Mouse (Mus musculus): ENCODE results near the gene Whrn. TPM values are rescaled to one million over a fixed set of nuclear protein-coding genes. Genes with fewer than 3 reads are reported as not detected.

The Whrn gene
- polyA plus RNA-seq (2012; rRNA removed; ENCODE audit: low replicate concordance) = 5.8 and 15.2 TPM in 2 replicates

DNA sequence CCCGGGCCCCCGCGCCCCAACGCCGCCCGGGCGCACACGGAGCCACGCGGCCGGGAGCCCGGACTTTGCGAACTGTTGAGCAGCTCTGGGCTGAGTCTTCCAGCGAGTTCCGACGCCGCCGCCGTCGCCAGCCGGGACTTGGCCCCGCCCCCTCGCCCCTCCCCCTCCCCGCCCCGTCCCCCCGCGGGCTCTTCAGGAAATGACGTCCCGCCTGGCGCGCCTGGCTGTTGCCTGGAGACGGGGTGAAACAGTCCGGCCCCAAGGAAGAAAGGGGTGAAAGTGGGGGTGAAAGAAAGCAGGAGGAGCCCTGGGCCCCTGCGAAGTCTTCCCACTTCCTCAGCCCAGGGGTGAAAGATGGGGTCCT is at the start of gene Whrn:
Gene Whrn (minus strand): TSS at position 77 of the 364 bp plus-strand sequence.

DNA sequence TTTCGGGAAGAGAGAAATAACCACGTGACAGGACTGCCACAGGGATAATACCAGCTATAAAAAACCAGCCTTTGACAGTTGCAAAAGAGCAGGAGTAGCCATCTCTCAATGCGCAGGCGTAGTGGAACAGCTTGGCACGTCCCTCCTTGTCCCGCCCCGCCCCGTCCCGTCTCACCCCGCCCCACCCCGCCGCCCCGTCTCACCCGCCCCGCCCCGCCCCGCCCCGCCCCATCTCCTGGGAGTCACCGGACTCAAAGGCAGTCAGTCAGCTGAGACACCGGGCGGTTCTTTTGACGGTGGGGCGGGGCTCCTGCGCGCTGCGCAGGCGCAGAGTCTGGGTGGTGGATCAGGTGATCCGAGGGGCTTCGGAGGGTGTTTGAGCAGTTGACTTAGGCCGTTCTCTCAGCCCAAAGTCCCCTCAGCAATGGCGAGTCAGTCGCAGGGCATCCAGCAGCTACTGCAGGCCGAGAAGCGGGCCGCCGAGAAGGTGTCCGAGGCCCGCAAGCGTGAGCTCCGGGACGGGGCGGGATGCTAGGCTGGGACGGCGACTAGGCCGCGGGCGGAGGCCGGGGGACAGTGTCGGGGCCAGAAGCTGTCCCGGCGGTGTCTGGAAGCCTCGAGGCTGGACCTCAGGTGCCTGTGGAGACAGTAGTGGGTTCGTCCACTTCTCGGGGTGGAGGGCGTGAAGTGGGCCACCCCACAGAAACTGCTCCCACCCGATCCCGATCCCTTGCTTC is 48.9 kb upstream of the Whrn start, which contains the start of gene Atp6v1g1:
Gene Atp6v1g1 (plus strand): TSS at position 279 of the 737 bp plus-strand sequence.

DNA sequence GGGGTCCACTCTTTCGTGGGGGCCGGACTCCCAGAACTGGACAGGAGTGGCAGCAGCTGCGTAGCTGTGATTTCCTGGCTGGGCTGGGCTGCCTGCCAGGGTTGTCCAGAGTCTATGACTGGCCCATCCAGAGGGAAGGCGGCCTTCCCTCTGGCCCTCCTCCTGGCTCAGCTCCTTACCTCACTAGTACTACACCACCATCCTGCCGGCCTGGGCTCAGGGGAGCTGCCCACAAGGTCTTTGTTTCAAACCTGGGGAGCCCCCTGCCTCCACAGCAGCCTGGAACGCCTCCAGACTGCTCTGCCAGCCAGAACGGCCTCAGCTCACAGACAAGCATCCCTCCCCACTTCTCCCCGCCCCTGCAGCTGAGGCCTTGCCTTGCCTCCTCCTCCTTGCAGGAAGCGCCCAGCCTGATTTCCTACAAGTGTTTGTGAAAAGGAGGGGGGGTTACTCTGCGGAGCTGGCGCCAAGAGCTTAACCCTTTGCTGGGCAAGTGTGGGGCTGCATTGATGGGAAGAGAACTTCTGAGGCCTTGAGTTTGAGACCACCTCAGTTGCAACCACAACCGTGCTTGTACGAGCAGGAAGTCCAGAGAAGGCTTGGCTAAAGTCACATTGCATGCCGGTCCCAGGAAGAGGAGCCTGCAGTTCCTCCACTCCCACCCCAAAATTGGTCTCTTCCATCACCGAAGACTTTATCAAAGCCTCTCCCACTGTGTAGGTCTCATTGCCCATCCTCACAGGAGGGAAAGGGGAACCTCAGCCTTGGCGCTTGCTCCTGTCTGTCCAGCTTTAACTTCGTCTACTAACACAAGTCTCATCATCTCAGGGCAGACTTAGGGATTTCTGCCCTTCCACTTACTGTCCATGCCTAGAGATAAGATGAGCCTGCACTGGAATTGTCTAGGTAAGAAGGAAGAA is 92.5 kb downstream of the Whrn start, which contains the start of gene Akna:
Gene Akna (minus strand): TSS at position 315 of the 920 bp plus-strand sequence.

Other genes with a start within 250 kb of the Whrn start
- gene Orm1, start 151.4 kb downstream of the Whrn start, polyA plus RNA-seq (2012; rRNA removed; ENCODE audit: low replicate concordance) = 70.7 and 145 TPM in 2 replicates
- 0.50 and 2.1 TPM in 2 replicates for gene Orm3, start 139.8 kb downstream of the Whrn start, polyA plus RNA-seq (2012; rRNA removed; ENCODE audit: low replicate concordance)
- gene Orm2, start 133.5 kb downstream of the Whrn start, polyA plus RNA-seq (2012; rRNA removed; ENCODE audit: low replicate concordance) = 1.8 and 3.4 TPM in 2 replicates
- gene Akna, start 92.6 kb downstream of the Whrn start, polyA plus RNA-seq (2012; rRNA removed; ENCODE audit: low replicate concordance) = 22.6 and 62.0 TPM in 2 replicates
- gene Atp6v1g1, start 48.8 kb upstream of the Whrn start, polyA plus RNA-seq (2012; rRNA removed; ENCODE audit: low replicate concordance) = 26.9 and 32.4 TPM in 2 replicates
- gene Tmem268, start 62.8 kb upstream of the Whrn start, polyA plus RNA-seq (2012; rRNA removed; ENCODE audit: low replicate concordance) = 13.6 and 17.9 TPM in 2 replicates
- not detected in 2 replicates for gene Gm11213, start 109.3 kb upstream of the Whrn start, polyA plus RNA-seq (2012; rRNA removed; ENCODE audit: low replicate concordance)
- not detected in 2 replicates for gene Tex48, start 126.4 kb upstream of the Whrn start, polyA plus RNA-seq (2012; rRNA removed; ENCODE audit: low replicate concordance)
- not detected in 2 replicates for gene Gm11214, start 167.4 kb upstream of the Whrn start, polyA plus RNA-seq (2012; rRNA removed; ENCODE audit: low replicate concordance)
- gene Tnfsf15, start 249.1 kb upstream of the Whrn start, polyA plus RNA-seq (2012; rRNA removed; ENCODE audit: low replicate concordance) = 0.07 and 0.17 TPM in 2 replicates